Mouse (Mus musculus): ENCODE measurements at regions not wholly inside any gene's neighbourhood (a gene's known extent, or its start where the extent isn't known, plus 50 kb on each side); places are given as distances from the start of the nearest gene placed in this dataset.

GRCm38 (mm10) chr10:43634371-43635080 lies 56.4 kb downstream of the Cd24a start:
- Histone ChIP-seq H3K4me3 (ENCODE audit: low read length) (no peak overlapping the region), H3K27ac (ENCODE audit: low read depth, low read length) (peak overlapping the region; percentile 59; the same call in 1 of the 2 replicates), H3K4me1 (ENCODE audit: control insufficient read depth, insufficient read depth, low read length) (peaks cover 9% of the 10 kb centered on the region; the same call in 1 of the 2 replicates), H3K36me3 (ENCODE audit: control insufficient read depth, insufficient read depth, low read length) (no peaks in the 10 kb centered on the region), H3K4me2 (replicated peaks; ENCODE audit: low read depth, low read length) (no peak overlapping the region), H3K9ac (ENCODE audit: low read depth, low read length) (no peak overlapping the region), H3K9me3 (ENCODE audit: control insufficient read depth, low read length) (no peaks in the 10 kb centered on the region), H3K27me3 (ENCODE audit: control insufficient read depth, insufficient read depth, low read length) (no peaks in the 10 kb centered on the region)
- WGBS, result 44% methylated on average over 10 of the region's 10 CpGs
- peak; percentile 87 for ATAC-seq (ENCODE audit: low FRiP score, low TSS enrichment)

GRCm38 (mm10) chr10:43641169-43641945 lies 63.3 kb downstream of the Cd24a start:
- H3K27me3 ChIP-seq (ENCODE audit: control insufficient read depth, insufficient read depth, low read length), result no peaks in the 10 kb centered on the region
- no peaks in the 10 kb centered on the region for H3K4me1 ChIP-seq (ENCODE audit: control insufficient read depth, insufficient read depth, low read length)
- H3K9me3 ChIP-seq (ENCODE audit: control insufficient read depth, low read length), result no peaks in the 10 kb centered on the region
- no peak overlapping the region for H3K27ac ChIP-seq (ENCODE audit: low read depth, low read length)
- no peak overlapping the region for H3K4me3 ChIP-seq (ENCODE audit: low read length)
- WGBS, result 81% methylated on average over 14 of the region's 14 CpGs
- no peak overlapping the region for H3K9ac ChIP-seq (ENCODE audit: low read depth, low read length)
- H3K36me3 ChIP-seq (ENCODE audit: control insufficient read depth, insufficient read depth, low read length), result no peaks in the 10 kb centered on the region
- no peak overlapping the region for H3K4me2 ChIP-seq (replicated peaks; ENCODE audit: low read depth, low read length)
- no peak for ATAC-seq (ENCODE audit: low FRiP score, low TSS enrichment)

GRCm38 (mm10) chr10:43646326-43646725 lies 68.2 kb downstream of the Cd24a start:
- no peak overlapping the region for H3K4me2 ChIP-seq (replicated peaks; ENCODE audit: low read depth, low read length)
- no peaks in the 10 kb centered on the region for H3K27me3 ChIP-seq (ENCODE audit: control insufficient read depth, insufficient read depth, low read length)
- H3K27ac ChIP-seq (ENCODE audit: low read depth, low read length), result no peak overlapping the region
- no peak for ATAC-seq (ENCODE audit: low FRiP score, low TSS enrichment)
- H3K9me3 ChIP-seq (ENCODE audit: control insufficient read depth, low read length), result no peaks in the 10 kb centered on the region
- WGBS, result 81% methylated on average over 4 of the region's 4 CpGs
- no peak overlapping the region for H3K9ac ChIP-seq (ENCODE audit: low read depth, low read length)
- no peaks in the 10 kb centered on the region for H3K36me3 ChIP-seq (ENCODE audit: control insufficient read depth, insufficient read depth, low read length)
- no peak overlapping the region for H3K4me3 ChIP-seq (ENCODE audit: low read length)
- no peaks in the 10 kb centered on the region for H3K4me1 ChIP-seq (ENCODE audit: control insufficient read depth, insufficient read depth, low read length)

- H3K27ac ChIP-seq (ENCODE audit: low read depth, low read length), result no peak overlapping the region
- no peak overlapping the region for H3K4me2 ChIP-seq (replicated peaks; ENCODE audit: low read depth, low read length)
- no peaks in the 10 kb centered on the region for H3K27me3 ChIP-seq (ENCODE audit: control insufficient read depth, insufficient read depth, low read length)
- H3K9ac ChIP-seq (ENCODE audit: low read depth, low read length), result no peak overlapping the region
- H3K9me3 ChIP-seq (ENCODE audit: control insufficient read depth, low read length), result no peaks in the 10 kb centered on the region
- no peak for ATAC-seq (ENCODE audit: low FRiP score, low TSS enrichment)
- H3K4me3 ChIP-seq (ENCODE audit: low read length), result no peak overlapping the region
- H3K4me1 ChIP-seq (ENCODE audit: control insufficient read depth, insufficient read depth, low read length), result no peaks in the 10 kb centered on the region
- WGBS, result 93% methylated on average over 6 of the region's 6 CpGs
- no peaks in the 10 kb centered on the region for H3K36me3 ChIP-seq (ENCODE audit: control insufficient read depth, insufficient read depth, low read length)
Measured at GRCm38 (mm10) chr10:43646965-43647364, 68.9 kb downstream of the Cd24a start.

GRCm38 (mm10) chr10:43648186-43648585 lies 70.1 kb downstream of the Cd24a start:
- H3K27me3 ChIP-seq (ENCODE audit: control insufficient read depth, insufficient read depth, low read length), result no peaks in the 10 kb centered on the region
- no peak overlapping the region for H3K4me2 ChIP-seq (replicated peaks; ENCODE audit: low read depth, low read length)
- no peaks in the 10 kb centered on the region for H3K4me1 ChIP-seq (ENCODE audit: control insufficient read depth, insufficient read depth, low read length)
- no peak overlapping the region for H3K4me3 ChIP-seq (ENCODE audit: low read length)
- H3K9me3 ChIP-seq (ENCODE audit: control insufficient read depth, low read length), result no peaks in the 10 kb centered on the region
- no peak overlapping the region for H3K9ac ChIP-seq (ENCODE audit: low read depth, low read length)
- no peak overlapping the region for H3K27ac ChIP-seq (ENCODE audit: low read depth, low read length)
- ATAC-seq (ENCODE audit: low FRiP score, low TSS enrichment), result no peak
- no peaks in the 10 kb centered on the region for H3K36me3 ChIP-seq (ENCODE audit: control insufficient read depth, insufficient read depth, low read length)
- WGBS, result 53% methylated on average over 5 of the region's 5 CpGs

- no peak overlapping the region for H3K9ac ChIP-seq (ENCODE audit: low read depth, low read length)
- no peaks in the 10 kb centered on the region for H3K27me3 ChIP-seq (ENCODE audit: control insufficient read depth, insufficient read depth, low read length)
- ATAC-seq (ENCODE audit: low FRiP score, low TSS enrichment), result no peak
- H3K9me3 ChIP-seq (ENCODE audit: control insufficient read depth, low read length), result no peaks in the 10 kb centered on the region
- H3K4me2 ChIP-seq (replicated peaks; ENCODE audit: low read depth, low read length), result no peak overlapping the region
- no peak overlapping the region for H3K4me3 ChIP-seq (ENCODE audit: low read length)
- H3K4me1 ChIP-seq (ENCODE audit: control insufficient read depth, insufficient read depth, low read length), result no peaks in the 10 kb centered on the region
- 75% methylated on average over 6 of the region's 6 CpGs for WGBS
- no peak overlapping the region for H3K27ac ChIP-seq (ENCODE audit: low read depth, low read length)
- no peaks in the 10 kb centered on the region for H3K36me3 ChIP-seq (ENCODE audit: control insufficient read depth, insufficient read depth, low read length)
Measured at GRCm38 (mm10) chr10:43648815-43649447, 70.8 kb downstream of the Cd24a start.

GRCm38 (mm10) chr10:43650449-43650848 lies 72.4 kb downstream of the Cd24a start:
- Histone ChIP-seq H3K27me3 (ENCODE audit: control insufficient read depth, insufficient read depth, low read length) (no peaks in the 10 kb centered on the region), H3K9ac (ENCODE audit: low read depth, low read length) (no peak overlapping the region), H3K4me1 (ENCODE audit: control insufficient read depth, insufficient read depth, low read length) (peaks cover 4% of the 10 kb centered on the region), H3K27ac (ENCODE audit: low read depth, low read length) (no peak overlapping the region), H3K4me2 (replicated peaks; ENCODE audit: low read depth, low read length) (no peak overlapping the region), H3K36me3 (ENCODE audit: control insufficient read depth, insufficient read depth, low read length) (no peaks in the 10 kb centered on the region), H3K4me3 (ENCODE audit: low read length) (no peak overlapping the region), H3K9me3 (ENCODE audit: control insufficient read depth, low read length) (no peaks in the 10 kb centered on the region)
- WGBS, result 71% methylated on average over 1 of the region's 1 CpGs
- no peak for ATAC-seq (ENCODE audit: low FRiP score, low TSS enrichment)

- H3K9ac ChIP-seq (ENCODE audit: low read depth, low read length), result no peak overlapping the region
- H3K9me3 ChIP-seq (ENCODE audit: control insufficient read depth, low read length), result peaks cover under 1% of the 10 kb centered on the region; the same call in 1 of the 2 replicates
- peaks cover 8% of the 10 kb centered on the region for H3K4me1 ChIP-seq (ENCODE audit: control insufficient read depth, insufficient read depth, low read length)
- H3K27me3 ChIP-seq (ENCODE audit: control insufficient read depth, insufficient read depth, low read length), result no peaks in the 10 kb centered on the region
- H3K4me3 ChIP-seq (ENCODE audit: low read length), result no peak overlapping the region
- 80% methylated on average over 5 of the region's 5 CpGs for WGBS
- H3K36me3 ChIP-seq (ENCODE audit: control insufficient read depth, insufficient read depth, low read length), result no peaks in the 10 kb centered on the region
- no peak overlapping the region for H3K27ac ChIP-seq (ENCODE audit: low read depth, low read length)
- H3K4me2 ChIP-seq (replicated peaks; ENCODE audit: low read depth, low read length), result no peak overlapping the region
- ATAC-seq (ENCODE audit: low FRiP score, low TSS enrichment), result no peak
Measured at GRCm38 (mm10) chr10:43651505-43651904, 73.4 kb downstream of the Cd24a start.

GRCm38 (mm10) chr10:43651915-43652314 lies 73.8 kb downstream of the Cd24a start:
- Histone ChIP-seq H3K36me3 (ENCODE audit: control insufficient read depth, insufficient read depth, low read length) (no peaks in the 10 kb centered on the region), H3K9ac (ENCODE audit: low read depth, low read length) (no peak overlapping the region), H3K4me2 (replicated peaks; ENCODE audit: low read depth, low read length) (no peak overlapping the region), H3K4me1 (ENCODE audit: control insufficient read depth, insufficient read depth, low read length) (peaks cover 8% of the 10 kb centered on the region), H3K4me3 (ENCODE audit: low read length) (no peak overlapping the region), H3K27ac (ENCODE audit: low read depth, low read length) (no peak overlapping the region), H3K9me3 (ENCODE audit: control insufficient read depth, low read length) (peaks cover 3% of the 10 kb centered on the region; the same call in 1 of the 2 replicates), H3K27me3 (ENCODE audit: control insufficient read depth, insufficient read depth, low read length) (no peaks in the 10 kb centered on the region)
- 63% methylated on average over 13 of the region's 13 CpGs for WGBS
- ATAC-seq (ENCODE audit: low FRiP score, low TSS enrichment), result no peak

All from kidney, embryonic 14.5 days (tissue).